Mouse (Mus musculus) bone marrow, adult 2 months (tissue): Measurements from ENCODE around the gene Tpcn1.

Experiments
- CTCF ChIP-seq: fragments of 200-500 bp; IDR thresholded peaks from 2 replicates; pipeline ENCODE4 v1.5.1; 2011; ENCODE audit warnings: low read length, control low read depth; ENCODE audit not compliant: control insufficient read depth, insufficient read depth
- POLR2A ChIP-seq: fragments of 200-500 bp; IDR thresholded peaks from 2 replicates; pipeline ENCODE4 v1.6.1; 2011; ENCODE audit warnings: low read depth, mild to moderate bottlenecking, control low read depth, low read length, borderline replicate concordance; ENCODE audit not compliant: control insufficient read depth

DNA sequence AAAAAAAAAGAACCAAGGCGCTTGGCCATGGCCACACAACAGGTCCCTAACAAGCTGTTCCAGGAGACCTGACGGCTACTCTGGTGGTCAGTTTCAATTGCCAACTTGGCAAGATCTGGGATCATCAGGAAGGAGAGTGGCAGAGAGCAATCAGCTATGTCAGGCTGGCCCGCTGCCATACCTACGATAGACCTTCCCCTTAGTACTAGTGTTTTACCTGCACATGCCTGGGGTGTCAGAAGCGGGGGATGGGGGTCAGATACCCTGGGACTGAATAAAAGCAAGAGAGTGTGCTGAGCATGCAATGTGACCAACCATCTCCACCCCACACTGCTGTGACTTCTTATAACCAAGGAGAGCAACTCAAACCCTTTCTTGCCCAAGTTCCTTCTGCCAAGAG is 22.4 kb upstream of the Tpcn1 start:
- no peak for TF ChIP-seq CTCF
- no peak for TF ChIP-seq POLR2A
